Mouse (Mus musculus) thymus, postnatal 36 days (tissue): Measurements from ENCODE around the gene Gsg1l.

Experiments used
- DNase-seq, 2 experiments: peaks; one replicate each; pipeline ENCODE4 v3.0.0; 2022; ENCODE audit warnings: mixed read lengths in 2 of 2

Gene Gsg1l

GRCm38 (mm10) chr7:126080949-126081654, 1.1 kb downstream of the Gsg1l start:
- DNase-seq: no peak

GRCm38 (mm10) chr7:126076935-126077334, 5.3 kb downstream of the Gsg1l start:
- DNase-seq: no peak

DNA sequence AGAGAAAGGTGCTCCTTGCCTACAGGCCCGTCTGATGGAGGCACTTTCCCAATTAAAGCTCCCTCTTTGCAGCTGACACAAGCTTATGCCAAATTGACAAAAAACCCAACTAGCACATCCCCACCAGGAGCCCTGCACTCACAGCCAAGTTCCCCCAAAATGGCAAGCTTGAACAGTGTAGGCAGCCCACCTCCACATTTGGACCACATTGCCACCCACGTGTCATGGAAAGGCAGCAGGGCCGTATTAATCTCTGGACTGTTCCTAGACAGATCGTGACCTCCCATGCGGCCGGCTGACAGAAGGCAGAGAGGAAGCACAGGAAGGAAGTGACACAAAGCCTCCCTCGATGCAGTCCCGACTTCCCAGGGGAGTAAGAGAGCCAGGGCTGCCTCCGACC, 7.2 kb downstream of the Gsg1l start:
- DNase-seq: no peak

DNA sequence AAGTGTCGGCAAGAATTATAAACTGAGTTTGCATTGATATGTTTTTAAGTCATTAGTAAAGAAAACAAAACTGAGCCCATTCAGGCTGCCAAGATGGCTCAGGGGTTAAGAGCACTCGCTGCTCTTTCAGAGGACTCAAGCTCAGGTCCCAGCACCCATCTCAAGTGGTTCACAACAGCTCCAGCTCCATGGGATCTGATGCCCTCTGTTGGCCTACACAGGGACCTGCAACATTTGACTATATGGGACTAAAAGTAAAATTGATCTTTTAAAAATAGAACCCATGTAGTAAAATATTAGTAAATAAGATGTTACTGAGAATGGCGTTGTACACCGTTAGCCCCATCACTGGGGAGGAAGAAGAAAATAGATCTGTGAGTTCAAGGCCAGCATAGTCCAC, 11.9 kb downstream of the Gsg1l start:
- DNase-seq: no peak

- DNase-seq: no peak
These were observed 15.4 kb downstream of the Gsg1l start for GRCm38 (mm10) chr7:126066777-126067176.

GRCm38 (mm10) chr7:126065243-126065876, 16.9 kb downstream of the Gsg1l start:
- no peak for DNase-seq

DNA sequence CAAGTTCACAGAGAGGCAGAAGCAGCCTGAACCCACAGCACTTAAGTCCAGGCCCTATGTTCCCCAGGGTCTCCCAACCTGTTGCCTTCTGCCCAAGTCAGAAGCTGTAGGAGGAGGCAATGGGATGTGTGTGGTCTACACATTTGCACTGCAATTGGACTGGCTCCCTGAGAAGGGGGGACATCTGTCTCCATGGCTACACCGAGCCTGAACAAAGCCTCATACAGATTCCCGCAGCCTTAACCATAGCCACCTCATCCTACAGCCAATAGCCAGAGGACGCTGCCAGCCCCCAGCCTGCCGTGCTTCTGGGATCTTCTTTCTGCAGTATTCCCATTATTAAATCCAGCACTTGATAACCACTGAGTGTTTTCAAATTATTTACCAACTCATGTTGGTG, 20.0 kb downstream of the Gsg1l start:
- no peak for DNase-seq

DNA sequence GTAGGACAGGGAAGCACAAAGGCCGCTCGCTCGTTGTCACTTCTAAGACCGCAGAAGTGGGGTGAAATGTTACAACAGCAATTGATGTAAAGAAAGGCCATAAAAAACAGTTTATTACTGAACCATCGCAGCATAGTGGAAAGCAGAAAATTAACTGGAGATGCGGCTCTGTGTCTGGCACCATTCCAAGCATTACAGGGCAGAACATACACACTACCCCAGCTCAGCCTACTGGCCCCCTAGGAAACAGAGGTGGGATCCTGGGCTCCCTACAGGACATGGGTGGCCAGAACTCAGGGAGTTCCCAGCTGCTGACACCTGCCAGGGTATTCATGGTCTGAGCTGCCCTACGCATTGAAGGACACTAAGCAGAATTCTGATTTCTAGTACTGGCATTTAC, 23.3 kb downstream of the Gsg1l start:
- no peak for DNase-seq

DNA sequence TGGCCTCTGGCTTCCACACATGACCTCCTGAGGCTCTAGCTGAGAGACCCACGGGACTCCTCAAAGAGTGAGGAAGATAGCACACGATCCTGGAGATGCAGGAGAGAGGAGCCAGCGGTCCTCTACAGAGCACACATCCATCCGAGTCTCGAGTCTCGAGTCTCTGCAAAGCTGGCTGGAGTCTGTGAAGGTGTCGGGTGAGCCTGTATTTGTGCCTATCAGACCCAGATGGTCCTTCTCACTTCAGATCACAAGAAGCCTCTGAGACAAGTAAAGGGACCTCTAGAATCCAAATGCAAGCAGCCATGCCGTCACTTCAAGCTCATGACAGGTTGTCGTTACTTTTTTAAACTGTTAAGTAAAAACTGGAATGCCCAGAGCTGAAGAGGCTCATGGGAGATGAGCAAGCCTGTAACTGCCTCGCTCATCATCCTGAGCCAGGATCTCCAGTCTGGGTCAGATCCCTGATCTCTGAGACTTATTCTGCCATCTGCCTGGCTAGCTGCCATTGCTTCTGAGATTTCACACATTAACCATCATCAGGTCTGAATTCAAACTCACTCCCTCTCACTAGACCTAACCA, 24.8 kb downstream of the Gsg1l start:
- no peak for DNase-seq

- DNase-seq: no peak
These were observed 27.6 kb downstream of the Gsg1l start for GRCm38 (mm10) chr7:126054574-126054973.

- no peak for DNase-seq
These were observed 28.6 kb downstream of the Gsg1l start for GRCm38 (mm10) chr7:126053618-126054017.

GRCm38 (mm10) chr7:126051910-126052309, 30.3 kb downstream of the Gsg1l start:
- no peak for DNase-seq

- no peak for DNase-seq
These were observed 37.1 kb downstream of the Gsg1l start for GRCm38 (mm10) chr7:126045077-126045476.

DNA sequence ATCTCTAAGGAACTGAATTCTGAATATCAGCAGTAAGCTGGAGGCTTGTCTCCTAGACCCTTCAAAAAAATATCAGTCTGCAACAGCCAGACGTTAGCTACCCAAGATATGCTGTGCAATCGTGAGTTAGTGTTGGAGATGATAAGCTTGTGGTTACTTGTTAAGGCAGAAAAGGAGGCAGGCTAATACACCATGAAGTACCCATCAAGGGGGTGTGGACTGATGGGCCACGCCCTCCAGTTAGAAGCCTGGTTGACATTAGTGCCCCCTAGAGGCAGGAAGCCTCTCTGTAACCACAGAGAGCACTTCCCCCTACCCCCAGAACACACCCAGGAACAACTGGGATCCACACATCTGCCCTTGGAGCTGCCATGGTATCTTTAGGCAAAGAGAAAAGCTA, 39.9 kb downstream of the Gsg1l start:
- DNase-seq: no peak

GRCm38 (mm10) chr7:126040794-126041526, 41.3 kb downstream of the Gsg1l start:
- DNase-seq: no peak

DNA sequence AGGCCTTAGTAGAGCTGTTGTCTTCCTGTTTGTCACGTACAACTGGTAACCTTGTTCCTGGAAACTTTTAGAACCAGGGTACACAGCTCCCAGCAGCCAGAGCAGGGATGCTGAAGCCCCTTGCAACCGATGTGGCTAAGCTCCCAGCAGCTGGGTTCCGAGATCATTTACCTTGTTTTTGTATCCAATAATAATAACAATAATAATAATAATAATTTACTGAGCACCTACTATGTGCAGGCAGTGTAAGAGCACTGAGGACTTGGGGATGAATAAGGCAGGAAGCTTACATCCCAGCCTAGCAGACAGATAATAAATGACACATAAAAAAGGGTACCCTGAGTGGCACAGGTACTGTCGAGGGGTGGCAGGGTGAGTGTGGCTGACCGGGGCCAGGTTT, 42.4 kb downstream of the Gsg1l start:
- DNase-seq: no peak

DNA sequence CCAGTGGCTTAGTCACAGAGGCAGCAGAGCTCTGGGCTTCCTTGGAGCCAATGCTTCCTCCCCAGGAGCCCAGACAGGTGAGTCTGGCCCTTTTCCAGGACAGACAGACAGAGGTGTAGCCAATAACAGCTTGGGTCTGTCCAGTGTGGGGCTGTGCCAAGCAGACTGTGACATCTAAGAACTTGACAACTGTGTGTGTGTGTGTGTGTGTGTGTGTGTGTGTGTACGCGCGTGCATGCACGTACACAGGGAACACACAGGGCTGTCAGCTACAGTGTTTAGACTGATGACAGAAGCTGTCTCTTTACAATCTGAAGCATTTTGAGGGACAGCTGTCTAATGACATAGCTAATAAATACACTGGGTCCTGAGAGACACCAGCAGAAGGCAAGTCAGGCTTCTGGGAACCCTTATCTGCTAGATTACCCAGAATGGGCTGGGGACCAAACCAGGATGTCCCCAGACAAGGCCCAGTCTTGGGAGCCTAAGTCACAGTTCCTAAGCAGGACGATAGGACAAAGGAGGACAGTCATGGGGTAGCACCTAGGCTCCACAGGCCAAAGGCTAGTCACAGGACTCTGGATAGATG, 42.9 kb downstream of the Gsg1l start:
- DNase-seq: no peak

DNA sequence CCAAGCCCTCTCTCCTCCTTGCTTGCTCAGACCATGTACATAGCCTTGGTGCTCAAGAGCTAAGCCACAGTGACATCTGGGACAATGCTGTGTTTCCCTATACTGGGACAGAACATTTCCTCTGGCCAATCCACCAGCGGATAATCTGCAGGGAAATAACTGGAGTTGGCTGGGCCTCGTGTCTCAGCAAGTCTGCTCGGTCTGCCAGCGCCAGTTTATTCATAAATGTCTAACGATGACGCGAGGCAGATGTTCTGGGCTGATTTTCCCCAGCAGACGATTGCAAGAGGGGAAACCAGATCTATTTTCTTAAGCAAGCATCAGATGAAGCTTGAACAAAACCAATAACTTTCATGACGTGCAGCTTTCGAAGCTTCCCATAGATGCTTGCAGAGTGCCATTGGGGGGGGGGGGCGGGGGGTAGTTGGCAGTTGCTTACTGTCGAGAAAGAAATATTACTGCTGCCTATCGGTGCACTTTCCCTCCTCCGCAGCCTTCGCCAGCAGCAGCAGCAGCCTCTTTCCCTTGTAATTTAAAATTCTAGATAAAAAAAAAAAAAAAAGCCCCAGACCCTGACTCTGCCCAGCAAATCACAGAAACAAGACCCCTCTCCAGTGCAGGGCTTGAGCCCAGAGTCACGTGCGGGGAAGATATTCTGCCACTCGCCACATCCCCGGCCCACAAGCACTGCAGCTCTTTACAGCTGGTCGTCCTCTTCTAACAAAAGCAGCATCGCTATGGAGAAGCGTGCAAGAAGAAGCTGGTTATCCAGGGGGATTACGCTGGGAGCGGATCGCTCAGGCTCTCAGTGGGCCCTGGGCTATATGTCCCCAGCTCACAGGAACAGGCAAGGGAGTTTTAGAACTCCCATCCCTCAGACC, 43.6 kb downstream of the Gsg1l start:
- DNase-seq: no peak

DNA sequence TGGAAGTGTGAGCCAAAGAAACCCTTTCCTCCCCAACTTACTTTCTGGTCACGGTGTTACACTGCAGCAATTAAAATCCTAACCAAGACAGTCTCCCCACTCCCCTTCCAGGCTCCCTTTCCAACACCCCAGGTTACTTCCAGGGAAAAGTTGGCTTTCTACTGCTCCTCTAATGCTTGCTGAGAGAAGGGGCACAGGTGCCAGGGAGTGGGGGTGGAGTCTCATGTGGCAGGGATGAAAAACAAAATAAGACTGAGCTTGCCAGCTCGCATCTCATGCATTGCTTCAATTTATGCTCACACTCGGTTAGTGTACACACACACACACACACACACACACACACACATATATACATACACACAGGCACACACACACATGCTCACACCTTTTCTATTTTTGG, 46.9 kb downstream of the Gsg1l start:
- DNase-seq: no peak

DNA sequence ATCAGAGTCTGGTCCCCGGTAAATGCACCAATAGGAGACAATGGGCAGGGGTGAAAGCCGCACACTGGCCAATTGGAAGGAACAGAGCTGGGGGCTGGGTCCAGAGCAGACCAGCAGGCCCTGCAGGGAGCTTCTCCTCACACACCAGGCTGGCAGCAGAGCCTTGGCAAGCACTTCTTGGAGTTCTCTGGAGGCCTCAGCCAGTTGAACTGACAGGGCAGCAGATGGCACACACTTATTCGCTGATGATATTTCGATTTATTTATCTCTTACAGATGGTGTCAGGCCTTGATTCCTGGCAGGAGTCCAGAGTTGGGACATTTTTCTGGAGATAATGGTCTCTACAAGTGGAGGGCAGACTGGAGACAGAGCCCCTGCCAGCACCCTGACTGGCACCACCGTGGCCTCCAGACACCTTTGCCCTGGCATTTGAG, 49.4 kb downstream of the Gsg1l start:
- DNase-seq: no peak

GRCm38 (mm10) chr7:126032365-126032755, 49.9 kb downstream of the Gsg1l start:
- no peak for DNase-seq
